Mouse (Mus musculus) forebrain, postnatal 0 days (tissue): ENCODE data around the gene Zc3hav1. TPM values are rescaled to one million over a fixed set of nuclear protein-coding genes. Genes with fewer than 3 reads are reported as not detected.
A peak's percentile ranks its signal among the peaks of the same experiment; 100 is the strongest.

Experiments
- ATAC-seq: fragments of 200-750 bp; cut with Nextera tagmentation; 2 replicates; pipeline ENCODE4 v1.8.0; 2017; ENCODE audit warnings: mild to moderate bottlenecking, moderate library complexity
- DNase-seq: peaks from one replicate; pipeline ENCODE4 v3.0.0-alpha.2; 2015
- H3K27ac ChIP-seq: fragments of 300-500 bp; sonication (generic); 2 replicates; pipeline ENCODE4 v1.5.1; 2014; ENCODE audit warnings: low read depth, mild to moderate bottlenecking, antibody characterized with exemption, low read length, moderate library complexity, mixed read lengths
- H3K27me3 ChIP-seq: fragments of 300-500 bp; sonication (generic); 2 replicates; pipeline ENCODE4 v1.6.1; 2014; ENCODE audit warnings: mild to moderate bottlenecking, low read length, mixed read lengths; ENCODE audit not compliant: insufficient read depth
- H3K36me3 ChIP-seq: fragments of 300-500 bp; sonication (generic); 2 replicates; pipeline ENCODE4 v1.6.1; 2014; ENCODE audit warnings: mild to moderate bottlenecking, moderate library complexity; ENCODE audit not compliant: insufficient read depth
- H3K4me1 ChIP-seq: fragments of 300-500 bp; sonication (generic); 2 replicates; pipeline ENCODE4 v1.6.1; 2014; ENCODE audit warnings: antibody characterized with exemption; ENCODE audit not compliant: insufficient read depth
- H3K4me2 ChIP-seq: fragments of 300-500 bp; sonication (generic); 2 replicates; pipeline ENCODE4 v1.6.1; 2014; ENCODE audit warnings: low read depth, mild to moderate bottlenecking, moderate library complexity
- H3K4me3 ChIP-seq: fragments of 300-500 bp; sonication (generic); 2 replicates; pipeline ENCODE4 v1.5.1; 2014; ENCODE audit warnings: low read depth, low read length, mixed read lengths
- H3K9ac ChIP-seq: fragments of 300-500 bp; sonication (generic); 2 replicates; pipeline ENCODE4 v1.6.1; 2014; ENCODE audit warnings: mild to moderate bottlenecking
- H3K9me3 ChIP-seq: fragments of 300-500 bp; sonication (generic); 2 replicates; pipeline ENCODE4 v1.6.1; 2016; ENCODE audit warnings: low read length
- CTCF ChIP-seq: sonication (generic); IDR thresholded peaks from 2 replicates; pipeline ENCODE4 v1.5.1; 2016; ENCODE audit warnings: antibody characterized with exemption, control low read depth, low read depth
- WGBS: fragments of 180-500 bp; shearing (Covaris S2); extraction: QIAGEN DNeasy Blood & Tissue Kit; methylation state at CpG from one replicate; pipeline ENCODE4 v1.1.7; 2014; 5-methylcytosine and 5-hydroxymethylcytosine counted together
- polyA plus RNA-seq: library from polyadenylated mRNA; unstranded; fragments of >200 nt; fragmentation: Nextera tagmentation; extraction: Ambion mirVana; gene quantifications from 2 replicates; pipeline ENCODE4 v1.2.1, GENCODE M21; 2015
- total RNA-seq: library from RNA; depleted of rRNA; stranded (reverse); fragments of >200 nt; gene quantifications from 2 replicates; pipeline ENCODE4 v1.2.3, GENCODE M21; 2014

Zc3hav1 gene
- total and polyA plus RNA-seq, 2 experiments from 2014 or later, result 2.0 to 5.7 TPM

DNA sequence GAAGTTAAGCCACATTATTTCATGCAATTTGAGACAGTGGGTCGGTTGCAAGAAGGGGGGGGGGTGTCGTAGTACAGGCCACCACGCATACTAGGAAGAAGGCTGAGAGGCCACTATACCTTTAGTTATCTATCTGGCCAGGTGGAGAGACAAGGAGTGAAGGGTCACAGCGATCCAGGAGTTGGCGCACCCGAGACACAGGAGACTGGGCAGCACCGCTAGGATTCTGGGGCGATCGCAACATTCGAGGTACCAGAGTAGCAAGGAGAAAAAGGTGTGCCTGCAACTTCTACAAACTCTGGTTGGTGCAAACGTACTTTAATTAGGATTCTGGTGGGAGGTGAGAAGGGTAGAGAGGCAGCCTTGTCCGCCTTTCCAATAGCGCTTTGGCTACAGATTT, 1.2 kb downstream of the Zc3hav1 start:
- Histone ChIP-seq H3K4me3 (peak overlapping the region; percentile 49; the same call in 1 of the 2 replicates), H3K36me3 (no peaks in the 10 kb centered on the region), H3K9ac (no peak overlapping the region), H3K9me3 (no peaks in the 10 kb centered on the region), H3K4me2 (peak overlapping the region; percentile 54; the same call in 1 of the 2 replicates), H3K27me3 (peaks cover 64% of the 10 kb centered on the region), H3K4me1 (no peaks in the 10 kb centered on the region), H3K27ac (no peak overlapping the region)
- ATAC-seq, result no peak
- DNase-seq, result no peak
- no peak for TF ChIP-seq CTCF
- 6% methylated on average over 13 of the region's 13 CpGs for WGBS

DNA sequence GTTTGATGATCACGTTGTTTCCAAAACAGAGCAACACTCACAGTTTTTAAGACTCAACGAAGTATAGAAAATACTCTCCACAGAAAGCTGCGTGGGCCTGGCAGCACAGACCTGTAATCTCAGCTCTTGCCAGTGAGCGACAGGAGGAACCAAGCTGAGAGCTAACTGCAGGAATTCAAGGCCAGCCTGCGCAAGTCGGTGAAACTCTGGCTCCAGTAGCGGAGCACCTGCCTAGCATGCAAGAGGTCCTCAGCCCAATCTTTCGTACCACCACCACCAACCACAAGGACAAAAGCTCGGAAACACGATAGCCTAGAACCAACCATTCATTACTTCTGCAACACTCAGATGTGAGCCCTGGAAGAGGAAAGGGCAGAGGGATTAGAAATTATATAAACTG, 2.0 kb downstream of the Zc3hav1 start:
- H3K27ac ChIP-seq, result no peak overlapping the region
- ATAC-seq (no peak), DNase-seq (peak; percentile 21)
- no peaks in the 10 kb centered on the region for H3K4me1 ChIP-seq
- no peak overlapping the region for H3K4me2 ChIP-seq
- WGBS, result 12% methylated on average over 10 of the region's 10 CpGs
- no peak for TF ChIP-seq CTCF
- H3K36me3 ChIP-seq, result no peaks in the 10 kb centered on the region
- H3K9ac ChIP-seq, result no peak overlapping the region
- H3K27me3 ChIP-seq, result peaks cover 60% of the 10 kb centered on the region
- no peaks in the 10 kb centered on the region for H3K9me3 ChIP-seq
- H3K4me3 ChIP-seq, result no peak overlapping the region

DNA sequence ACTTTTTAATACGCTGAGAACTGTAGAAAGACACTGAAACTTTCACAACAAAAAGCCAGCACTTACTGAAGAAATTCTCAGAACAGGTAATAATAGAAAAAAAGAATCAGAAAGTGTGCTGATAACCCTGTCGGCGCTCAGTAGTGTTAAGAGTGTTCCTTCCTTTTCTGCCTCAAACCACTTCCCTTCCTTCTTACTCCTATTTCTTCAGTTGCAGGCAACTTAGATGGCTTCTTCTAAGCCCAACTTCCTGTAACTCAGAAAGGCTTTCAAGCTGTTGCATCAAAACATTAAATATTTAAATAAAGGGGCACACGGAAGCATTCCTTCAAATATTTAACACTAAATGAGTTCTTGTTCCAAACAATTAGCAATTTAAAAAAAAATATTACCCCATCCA, 2.5 kb downstream of the Zc3hav1 start:
- no peak for TF ChIP-seq CTCF
- Histone ChIP-seq H3K27ac (no peak overlapping the region), H3K36me3 (no peaks in the 10 kb centered on the region), H3K9ac (no peak overlapping the region), H3K4me3 (no peak overlapping the region), H3K27me3 (peaks cover 58% of the 10 kb centered on the region), H3K4me2 (no peak overlapping the region), H3K4me1 (no peaks in the 10 kb centered on the region), H3K9me3 (no peaks in the 10 kb centered on the region)
- DNase-seq, result no peak
- ATAC-seq, result no peak
- WGBS, result 53% methylated on average over 4 of the region's 4 CpGs

GRCm38 (mm10) chr6:38349806-38350205, 4.6 kb downstream of the Zc3hav1 start:
- TF ChIP-seq CTCF, result no peak

GRCm38 (mm10) chr6:38348811-38349453, 5.5 kb downstream of the Zc3hav1 start:
- 91% methylated on average over 6 of the region's 6 CpGs for WGBS

More at GRCm38 (mm10) chr6:38349806-38350205, 4.6 kb downstream of the Zc3hav1 start:
- ATAC-seq (no peak), DNase-seq (no peak)
- 79% methylated on average over 9 of the region's 9 CpGs for WGBS
- H3K27ac ChIP-seq, result no peak overlapping the region
- H3K9ac ChIP-seq, result no peak overlapping the region
- H3K4me1 ChIP-seq, result no peaks in the 10 kb centered on the region
- no peaks in the 10 kb centered on the region for H3K36me3 ChIP-seq
- no peak overlapping the region for H3K4me2 ChIP-seq
- H3K9me3 ChIP-seq, result no peaks in the 10 kb centered on the region
- peaks cover 37% of the 10 kb centered on the region for H3K27me3 ChIP-seq
- H3K4me3 ChIP-seq, result no peak overlapping the region

DNA sequence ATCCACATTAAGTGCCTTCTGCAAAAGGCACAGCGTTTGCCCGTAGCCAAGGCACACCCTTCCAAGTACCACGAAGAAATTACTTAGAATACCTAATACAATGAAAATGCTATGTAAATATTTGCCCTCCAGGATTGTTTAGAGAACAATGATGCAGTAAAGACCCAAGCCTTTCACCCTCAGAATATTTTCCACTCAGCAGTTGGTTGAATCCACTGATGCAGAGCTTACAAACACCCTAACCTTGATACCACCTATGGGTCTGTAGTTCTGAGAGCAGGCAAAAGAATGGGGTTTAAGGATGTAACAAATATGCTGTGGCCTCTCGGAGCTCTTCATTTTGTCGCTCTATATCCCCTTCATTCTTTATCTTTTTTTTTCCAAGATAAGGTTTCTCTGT, 6.5 kb downstream of the Zc3hav1 start:
- H3K27ac ChIP-seq, result no peak overlapping the region

More at GRCm38 (mm10) chr6:38348811-38349453, 5.5 kb downstream of the Zc3hav1 start:
- no peaks in the 10 kb centered on the region for H3K4me1 ChIP-seq
- no peak overlapping the region for H3K9ac ChIP-seq
- no peak for ATAC-seq
- peaks cover 37% of the 10 kb centered on the region for H3K27me3 ChIP-seq
- no peaks in the 10 kb centered on the region for H3K36me3 ChIP-seq
- H3K27ac ChIP-seq, result no peak overlapping the region
- no peak for DNase-seq
- no peaks in the 10 kb centered on the region for H3K9me3 ChIP-seq
- no peak overlapping the region for H3K4me2 ChIP-seq
- no peak for TF ChIP-seq CTCF
- H3K4me3 ChIP-seq, result no peak overlapping the region

GRCm38 (mm10) chr6:38345796-38346195, 8.6 kb downstream of the Zc3hav1 start:
- Histone ChIP-seq H3K27ac (no peak overlapping the region), H3K27me3 (peaks cover 14% of the 10 kb centered on the region; the same call in 1 of the 2 replicates), H3K4me1 (no peaks in the 10 kb centered on the region), H3K36me3 (no peaks in the 10 kb centered on the region), H3K9me3 (no peaks in the 10 kb centered on the region), H3K4me3 (no peak overlapping the region), H3K4me2 (no peak overlapping the region), H3K9ac (no peak overlapping the region)
- TF ChIP-seq CTCF, result no peak
- WGBS, result 58% methylated on average over 7 of the region's 7 CpGs
- ATAC-seq, result no peak
- no peak for DNase-seq

More for the DNA sequence above, 6.5 kb downstream of the Zc3hav1 start:
- H3K9me3 ChIP-seq, result no peaks in the 10 kb centered on the region
- TF ChIP-seq CTCF, result no peak
- H3K27me3 ChIP-seq, result peaks cover 32% of the 10 kb centered on the region
- no peaks in the 10 kb centered on the region for H3K36me3 ChIP-seq
- H3K4me3 ChIP-seq, result no peak overlapping the region
- WGBS, result 83% methylated on average over 5 of the region's 5 CpGs
- no peak overlapping the region for H3K4me2 ChIP-seq
- no peak for ATAC-seq
- DNase-seq, result no peak
- no peaks in the 10 kb centered on the region for H3K4me1 ChIP-seq
- H3K9ac ChIP-seq, result no peak overlapping the region
